Mouse (Mus musculus): ENCODE measurements around the gene Ncoa3.

The Ncoa3 gene

GRCm38 (mm10) chr2:166079961-166080885, 87.8 kb downstream of the Ncoa3 start:
- peak; percentile 78 for DNase-seq (ENCODE audit: low spot score)

DNA sequence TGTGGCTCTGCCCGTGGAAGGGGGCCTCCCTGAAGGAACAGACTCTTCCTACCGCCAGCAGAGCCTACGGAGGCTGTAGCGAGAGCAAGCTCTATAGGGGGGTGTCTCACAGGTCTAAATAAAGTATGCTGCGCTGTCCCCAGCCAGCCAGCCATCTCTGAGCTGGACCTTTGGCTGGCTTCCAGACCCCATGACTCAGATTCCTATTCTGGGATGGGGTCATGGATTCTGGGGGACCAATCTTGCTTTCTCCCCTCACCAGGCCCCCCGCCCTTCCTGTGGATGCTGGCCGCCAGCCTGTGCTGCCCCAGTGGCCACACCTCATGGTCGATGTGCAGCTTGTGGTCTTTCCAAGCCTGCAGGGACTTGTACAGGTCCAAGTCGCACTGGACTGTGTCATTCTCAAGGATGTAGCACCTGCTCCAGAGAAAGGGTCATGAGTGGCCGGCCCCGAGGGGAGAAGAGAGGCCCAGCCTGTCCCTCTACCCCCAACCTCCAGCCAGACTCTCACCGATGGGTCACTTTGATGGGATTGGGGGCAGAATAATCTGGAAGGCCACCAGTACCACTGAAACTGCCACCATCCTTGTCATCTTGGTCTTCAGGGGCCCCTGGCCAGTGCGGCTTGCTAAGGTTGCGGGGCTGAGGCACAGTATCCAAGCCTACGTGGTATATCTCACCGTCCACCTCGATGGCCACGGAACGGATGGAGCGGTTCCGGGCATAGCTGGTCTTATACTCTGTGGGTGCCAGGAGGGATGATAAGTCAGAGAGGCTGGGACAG, 88.7 kb downstream of the Ncoa3 start:
- peak; percentile 70 for DNase-seq (ENCODE audit: low spot score)

DNA sequence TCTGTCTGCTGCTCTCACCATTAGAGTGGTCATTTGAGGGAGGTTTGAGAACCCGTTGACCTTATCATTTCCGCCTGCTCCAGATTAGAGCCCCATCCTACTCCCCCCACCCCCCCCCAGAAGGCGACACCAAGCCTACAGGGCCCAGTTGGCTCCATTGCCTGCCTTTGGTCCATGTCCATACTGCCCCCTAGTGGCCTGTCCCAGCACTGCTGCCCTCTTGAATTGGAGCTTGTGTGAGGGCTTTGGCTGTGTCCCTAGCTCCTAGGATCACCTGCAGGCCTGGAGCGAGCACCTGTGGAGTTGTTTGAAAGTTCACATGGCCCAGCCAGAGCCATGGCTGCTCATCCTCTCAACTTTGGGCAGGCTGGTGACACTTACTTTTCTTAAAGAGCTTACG, 89.8 kb downstream of the Ncoa3 start:
- DNase-seq (ENCODE audit: low spot score), result peak; percentile 84

DNA sequence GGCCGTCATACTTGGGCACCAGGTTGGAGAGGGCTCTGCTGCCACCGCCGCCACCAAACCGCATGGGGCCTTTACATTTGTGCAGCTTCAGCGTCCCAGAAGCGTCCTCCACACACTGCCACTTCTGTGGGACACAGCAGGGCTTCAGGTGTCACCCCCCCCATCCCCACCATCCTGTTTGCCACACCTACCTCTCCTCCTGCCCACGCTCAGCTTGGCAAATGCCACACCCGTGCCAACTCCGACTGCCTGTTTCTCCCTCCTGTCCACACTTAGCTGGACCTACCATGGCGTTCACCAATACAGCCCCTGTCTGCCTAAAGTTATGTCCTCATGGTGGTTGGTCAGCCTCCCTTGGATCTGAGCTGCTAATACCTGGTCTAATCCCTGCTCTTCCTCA, 90.2 kb downstream of the Ncoa3 start:
- DNase-seq (ENCODE audit: low spot score), result no peak

DNA sequence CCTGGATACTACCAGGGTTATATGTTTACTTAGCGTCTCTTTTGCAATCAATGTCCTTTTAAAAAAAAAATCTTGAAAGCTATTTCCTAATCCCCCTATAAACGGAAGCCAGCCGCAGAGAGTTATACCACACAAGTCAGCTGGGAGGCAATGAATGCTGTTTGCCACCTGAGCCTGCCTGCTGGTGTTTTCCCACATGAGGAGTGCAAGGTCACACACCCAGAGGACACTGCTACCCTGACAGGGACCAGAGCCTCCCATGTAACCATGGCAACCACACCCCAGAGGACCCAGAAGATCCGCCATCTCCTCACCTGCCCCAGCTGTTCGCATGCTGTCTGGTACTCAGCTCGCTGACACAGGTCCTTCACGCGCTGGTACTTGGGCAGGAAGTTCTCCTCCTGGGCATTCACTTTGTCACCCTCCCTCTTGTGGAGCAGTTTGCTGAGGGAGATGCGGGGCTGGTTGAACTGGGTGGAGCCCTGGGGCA, 91.2 kb downstream of the Ncoa3 start:
- no peak for DNase-seq (ENCODE audit: low spot score)

DNA sequence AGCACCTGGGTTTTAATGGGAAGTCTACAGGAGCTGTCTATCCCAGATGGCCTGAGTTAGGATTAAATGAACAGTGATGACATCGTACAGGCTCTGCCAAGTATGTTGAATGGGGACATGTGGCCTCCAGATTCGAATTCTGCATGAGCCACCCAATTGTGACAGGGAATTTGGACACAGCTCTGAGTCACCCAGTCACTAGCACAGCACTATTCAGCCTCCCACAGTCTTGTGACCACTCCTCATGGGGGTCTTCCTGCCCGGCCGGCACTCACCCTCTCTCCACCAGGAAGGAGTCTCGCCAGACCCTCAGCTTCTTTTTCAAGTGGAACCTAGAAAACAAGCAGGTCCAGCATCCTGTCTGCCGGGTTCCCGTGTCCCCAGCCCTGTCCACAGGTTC, 91.7 kb downstream of the Ncoa3 start:
- DNase-seq (ENCODE audit: low spot score), result no peak

- DNase-seq (ENCODE audit: low spot score), result peak; percentile 70
Measured at GRCm38 (mm10) chr2:166084964-166085363, 92.5 kb downstream of the Ncoa3 start.

DNA sequence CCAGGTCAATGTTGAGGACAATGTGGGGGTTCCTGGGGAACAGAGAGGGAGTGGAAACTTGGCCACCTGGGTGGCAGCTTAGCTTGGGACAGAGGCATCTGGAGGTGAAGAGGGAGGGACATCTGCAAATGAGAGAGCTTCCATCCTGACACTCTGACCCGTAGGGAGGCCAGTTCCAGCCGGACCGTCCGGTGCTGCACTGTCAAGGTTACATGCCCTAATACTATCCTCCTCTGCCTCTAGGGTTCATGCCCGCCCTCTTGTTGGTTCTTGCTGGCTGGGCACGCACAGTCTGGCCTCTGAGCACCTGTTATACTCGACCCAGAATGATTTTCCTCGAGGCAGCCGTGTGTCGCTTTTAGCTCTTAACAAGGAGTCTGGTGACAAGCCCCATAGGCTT, 93.3 kb downstream of the Ncoa3 start:
- DNase-seq (ENCODE audit: low spot score), result no peak

DNA sequence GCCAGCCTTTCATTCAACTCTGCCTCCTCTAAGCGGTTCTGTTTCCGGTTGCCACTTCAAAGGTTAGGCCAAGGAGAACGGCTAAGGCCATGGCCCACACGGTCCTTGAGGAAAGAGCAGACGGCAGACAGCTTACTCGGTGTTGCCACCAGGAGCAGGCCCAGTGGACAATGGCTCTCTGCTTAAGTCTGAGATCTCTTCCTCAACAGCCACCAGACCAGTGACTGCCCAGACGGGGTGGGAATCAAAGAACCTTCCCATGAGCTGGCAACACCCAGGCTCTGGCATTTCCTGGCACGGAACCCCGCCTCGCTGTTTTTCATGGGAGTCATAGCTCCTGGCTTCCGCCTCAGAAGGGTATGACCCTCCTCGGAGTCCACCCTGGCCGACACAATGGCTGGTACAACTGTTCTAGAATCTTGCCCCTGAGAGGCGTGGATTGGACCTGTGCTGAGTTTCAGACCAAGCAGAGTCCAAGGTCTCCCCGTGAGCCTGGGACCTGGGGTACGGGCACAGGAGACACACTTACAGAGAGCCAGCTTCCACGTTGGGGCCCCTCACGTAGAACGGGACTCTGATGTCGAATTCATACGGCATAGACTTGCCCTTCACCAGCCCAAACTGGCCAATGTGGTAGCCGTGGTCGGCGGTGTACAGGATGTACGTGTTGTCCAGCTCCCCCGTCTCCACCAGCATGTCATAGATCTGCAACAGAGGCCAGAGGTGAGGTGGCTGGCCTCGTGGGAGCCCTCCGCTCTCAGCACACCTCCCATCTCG, 94.2 kb downstream of the Ncoa3 start:
- no peak for DNase-seq (ENCODE audit: low spot score)

GRCm38 (mm10) chr2:166088991-166089390, 96.6 kb downstream of the Ncoa3 start:
- no peak for DNase-seq (ENCODE audit: low spot score)

DNA sequence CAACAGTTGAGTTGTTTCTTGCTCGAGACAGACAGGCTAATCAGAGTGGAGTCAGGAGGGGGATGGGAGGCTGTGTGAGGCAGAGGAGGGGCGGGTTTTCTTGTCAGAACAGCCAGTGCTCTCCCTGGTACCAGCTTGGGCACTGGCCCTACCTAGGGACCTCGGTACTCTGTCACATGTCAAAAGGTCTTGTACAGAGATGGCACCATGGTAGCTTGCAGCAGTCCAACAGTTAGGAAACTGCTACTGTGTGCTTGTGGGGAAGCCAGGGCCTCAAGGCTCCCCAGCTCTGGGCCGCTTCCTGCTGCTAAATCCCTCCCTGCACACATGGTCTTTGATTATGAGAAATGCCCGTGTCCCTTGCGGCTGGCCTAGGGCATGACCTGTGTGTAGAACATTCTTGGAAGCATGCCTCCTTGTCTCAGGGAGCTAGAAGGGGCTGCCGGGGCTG, 97.7 kb downstream of the Ncoa3 start:
- DNase-seq (ENCODE audit: low spot score), result no peak

- DNase-seq (ENCODE audit: low spot score), result no peak
Measured at GRCm38 (mm10) chr2:166091599-166091998, 99.2 kb downstream of the Ncoa3 start.

DNA sequence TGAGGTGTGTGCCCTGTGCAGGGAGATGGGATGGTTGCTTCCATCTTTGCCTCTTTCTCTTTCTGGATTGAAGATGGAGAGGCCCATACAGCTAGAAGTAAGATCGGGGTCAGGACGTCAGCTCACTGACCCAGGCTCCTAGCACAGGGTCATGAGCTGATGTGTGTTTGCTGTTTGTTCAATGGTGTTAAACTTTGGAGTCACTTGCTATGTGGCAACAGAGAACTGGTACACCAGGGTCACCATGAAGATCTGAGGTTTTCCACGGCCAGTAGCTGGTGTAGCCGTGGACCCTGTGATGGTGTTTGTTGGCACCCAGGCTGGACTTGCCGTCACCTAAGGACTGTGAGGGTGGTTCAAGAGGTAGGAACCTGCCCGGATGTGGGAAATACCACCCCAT, 100.0 kb downstream of the Ncoa3 start:
- no peak for DNase-seq (ENCODE audit: low spot score)

DNA sequence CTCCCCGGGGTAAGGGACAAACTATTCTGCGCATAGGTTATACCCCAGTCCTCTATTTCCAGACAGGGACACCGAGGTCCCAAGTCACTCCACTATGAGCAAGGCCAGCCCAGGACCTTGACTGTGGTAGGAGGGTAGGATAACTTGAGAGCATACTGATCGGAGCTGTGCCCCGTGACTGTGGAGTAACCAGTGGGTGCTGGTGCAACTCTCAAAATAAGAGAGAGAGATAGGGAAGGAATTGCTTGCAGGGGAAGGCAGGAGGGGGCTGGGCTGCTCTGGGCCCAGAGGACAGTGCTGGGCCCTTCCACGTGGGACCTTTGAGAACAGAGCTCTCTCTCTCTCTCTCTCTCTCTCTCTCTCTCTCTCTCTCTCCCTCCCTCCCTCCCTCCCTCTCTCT, 103.9 kb downstream of the Ncoa3 start:
- DNase-seq (ENCODE audit: low spot score), result no peak

DNA sequence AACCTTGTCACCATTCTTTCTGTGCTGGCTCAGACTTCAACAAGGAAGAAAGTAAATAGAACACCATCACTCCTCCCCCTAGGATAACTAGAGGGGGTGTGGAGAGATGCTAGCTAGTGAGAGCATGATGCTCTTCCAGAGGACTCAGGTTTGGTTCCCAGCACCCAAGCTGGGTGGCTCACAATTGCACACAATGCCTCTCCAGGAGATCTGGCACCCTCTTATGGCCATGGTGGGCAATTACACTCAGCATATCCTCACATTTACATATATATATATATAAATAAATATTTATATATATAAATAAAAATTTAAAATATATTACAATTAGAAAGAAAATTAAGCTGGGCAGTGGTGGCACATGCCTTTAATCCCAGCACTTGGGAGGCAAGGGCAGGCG, 104.4 kb downstream of the Ncoa3 start:
- no peak for DNase-seq (ENCODE audit: low spot score)

DNA sequence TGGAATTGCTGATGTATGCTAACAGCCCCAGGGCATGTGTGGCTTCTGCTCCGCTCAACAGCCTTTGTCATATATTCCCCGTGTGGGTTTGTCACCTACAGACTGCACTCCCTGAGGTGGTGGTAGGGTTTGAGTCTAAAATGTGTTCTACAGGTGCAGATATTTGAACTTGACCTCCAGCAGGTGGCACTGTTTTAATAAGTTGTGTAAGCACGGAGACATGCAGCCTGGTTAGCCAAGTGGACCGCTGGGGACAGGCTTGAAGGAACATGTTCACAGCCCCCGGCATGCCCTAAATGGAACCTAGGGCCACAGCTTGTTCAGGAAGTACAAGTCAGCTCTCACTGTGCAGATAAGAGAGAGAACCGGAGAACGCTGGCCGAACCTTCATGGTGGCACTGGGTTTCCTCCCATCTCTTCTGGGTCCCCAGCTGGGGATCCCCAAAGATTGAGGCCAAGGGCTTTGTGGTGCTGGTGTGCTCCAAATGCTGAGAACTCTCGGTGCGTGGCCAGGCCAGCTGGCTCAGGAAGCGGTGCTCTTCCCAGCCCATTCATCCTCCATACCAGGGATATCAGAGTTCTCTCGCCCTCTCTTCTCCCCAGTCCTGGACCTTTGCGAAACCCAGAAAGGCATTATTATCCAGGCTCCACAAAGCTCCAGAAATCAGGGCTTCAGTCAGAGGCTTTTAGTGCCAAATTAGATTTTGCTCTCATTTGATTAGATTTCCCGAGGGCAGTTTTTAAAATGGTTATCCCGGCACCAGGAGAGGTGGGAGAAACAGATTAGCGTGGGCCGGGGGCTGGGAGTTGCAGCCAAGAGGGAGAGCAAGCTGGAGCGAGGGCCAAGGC, 105.2 kb downstream of the Ncoa3 start:
- peak; percentile 46 for DNase-seq (ENCODE audit: low spot score)

DNA sequence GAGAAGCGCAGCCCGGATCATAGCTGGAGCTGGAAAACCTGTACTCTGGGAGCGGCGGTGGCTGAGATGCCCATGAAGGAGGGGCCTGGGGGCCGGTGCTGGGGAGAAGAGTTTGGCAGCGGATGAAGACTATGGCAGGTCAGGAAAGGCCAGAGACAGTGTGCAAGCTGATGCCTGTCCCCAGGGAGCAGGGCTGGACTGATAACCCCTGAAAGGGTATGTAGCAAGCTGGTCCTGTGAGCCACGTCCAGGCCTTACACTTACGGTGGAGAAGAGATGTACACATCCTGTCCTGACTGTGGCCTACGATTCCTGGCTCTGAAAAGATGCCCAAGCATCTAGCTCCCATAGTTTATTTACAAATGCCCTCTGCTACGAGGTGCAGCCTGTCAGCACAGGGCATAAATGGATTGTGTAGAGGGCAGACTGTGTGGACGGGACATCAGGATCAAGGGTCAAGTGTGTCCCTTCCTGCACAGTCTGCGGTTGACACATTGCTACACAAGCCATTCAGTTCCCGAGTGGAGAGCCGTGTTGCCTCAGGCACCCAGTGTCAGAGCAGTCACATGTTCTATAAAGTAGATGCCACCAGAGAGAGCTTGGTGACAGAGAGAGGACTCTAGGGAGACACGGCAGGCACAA, 106.0 kb downstream of the Ncoa3 start:
- no peak for DNase-seq (ENCODE audit: low spot score)

GRCm38 (mm10) chr2:166100309-166101262, 108.2 kb downstream of the Ncoa3 start:
- no peak for DNase-seq (ENCODE audit: low spot score)

DNA sequence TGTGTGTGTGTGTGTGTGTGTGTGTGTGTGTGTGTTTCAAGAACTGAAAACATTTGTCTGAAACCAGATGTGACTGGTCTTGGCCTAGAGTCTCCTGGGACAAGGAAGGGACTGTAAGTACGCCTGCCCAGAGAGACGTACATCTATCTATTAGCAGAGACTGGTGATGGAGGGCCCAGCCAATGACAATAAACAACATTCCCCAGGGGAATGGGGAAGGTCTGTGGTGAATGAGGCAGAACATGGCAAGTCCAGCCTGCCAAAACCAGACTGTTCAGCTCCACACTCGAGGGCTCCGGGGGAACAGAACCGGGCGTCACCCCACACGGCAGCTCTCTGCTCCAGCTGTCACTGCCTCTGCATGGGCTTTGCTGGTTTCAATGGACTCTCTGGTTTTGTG, 110.5 kb downstream of the Ncoa3 start:
- DNase-seq (ENCODE audit: low spot score), result no peak

DNA sequence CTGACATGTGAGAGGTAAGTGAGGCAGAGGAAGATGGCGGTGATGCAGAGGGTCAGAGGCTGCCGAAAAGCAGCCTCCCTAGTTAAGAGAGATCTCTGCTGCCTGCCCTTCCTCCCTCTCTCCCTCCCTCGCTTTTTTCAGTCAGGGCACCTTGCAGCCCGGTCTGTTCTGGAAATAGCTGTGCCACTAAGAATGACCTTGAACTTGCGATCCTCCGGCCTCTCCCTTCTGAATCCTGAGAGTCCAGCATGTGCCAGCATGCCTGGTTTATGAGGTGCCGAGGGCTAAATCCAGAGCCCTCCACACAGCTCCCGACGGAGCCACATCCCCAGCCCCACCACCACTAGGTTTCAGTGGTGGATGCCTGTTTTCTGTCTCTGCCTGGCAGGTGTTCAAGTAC, 113.5 kb downstream of the Ncoa3 start:
- DNase-seq (ENCODE audit: low spot score), result no peak

Data from urinary bladder, postnatal 14 days (tissue).